Mouse (Mus musculus): Measurements from ENCODE around the gene Zfp276.

Gene Zfp276

GRCm38 (mm10) chr8:123290679-123291078, 36.7 kb downstream of the Zfp276 start:
- no peak for DNase-seq (ENCODE audit: low spot score)

- no peak for DNase-seq (ENCODE audit: low spot score)
These were observed 37.7 kb downstream of the Zfp276 start for GRCm38 (mm10) chr8:123291716-123292115.

GRCm38 (mm10) chr8:123292281-123292680, 38.3 kb downstream of the Zfp276 start:
- DNase-seq (ENCODE audit: low spot score): no peak

- no peak for DNase-seq (ENCODE audit: low spot score)
These were observed 38.8 kb downstream of the Zfp276 start for GRCm38 (mm10) chr8:123292785-123293184.

GRCm38 (mm10) chr8:123298301-123298700, 44.3 kb downstream of the Zfp276 start:
- DNase-seq (ENCODE audit: low spot score): no peak

GRCm38 (mm10) chr8:123308738-123309137, 54.7 kb downstream of the Zfp276 start:
- DNase-seq (ENCODE audit: low spot score): no peak

GRCm38 (mm10) chr8:123317781-123318466, 63.9 kb downstream of the Zfp276 start:
- no peak for DNase-seq (ENCODE audit: low spot score)

- peak; percentile 93 for DNase-seq (ENCODE audit: low spot score)
These were observed 64.5 kb downstream of the Zfp276 start, which contains the start of gene Fanca for GRCm38 (mm10) chr8:123318467-123318911. Gene Fanca, minus strand, starts transcription at chr8:123318576.
